Mouse (Mus musculus): ENCODE measurements around the gene Creg2.
A peak's percentile ranks its signal among the peaks of the same experiment; 100 is the strongest.

Creg2 gene

GRCm38 (mm10) chr1:39653028-39653427 lies 1.8 kb upstream of the Creg2 start:
- DNase-seq (ENCODE audit: low read depth, low spot score), result no peak

DNA sequence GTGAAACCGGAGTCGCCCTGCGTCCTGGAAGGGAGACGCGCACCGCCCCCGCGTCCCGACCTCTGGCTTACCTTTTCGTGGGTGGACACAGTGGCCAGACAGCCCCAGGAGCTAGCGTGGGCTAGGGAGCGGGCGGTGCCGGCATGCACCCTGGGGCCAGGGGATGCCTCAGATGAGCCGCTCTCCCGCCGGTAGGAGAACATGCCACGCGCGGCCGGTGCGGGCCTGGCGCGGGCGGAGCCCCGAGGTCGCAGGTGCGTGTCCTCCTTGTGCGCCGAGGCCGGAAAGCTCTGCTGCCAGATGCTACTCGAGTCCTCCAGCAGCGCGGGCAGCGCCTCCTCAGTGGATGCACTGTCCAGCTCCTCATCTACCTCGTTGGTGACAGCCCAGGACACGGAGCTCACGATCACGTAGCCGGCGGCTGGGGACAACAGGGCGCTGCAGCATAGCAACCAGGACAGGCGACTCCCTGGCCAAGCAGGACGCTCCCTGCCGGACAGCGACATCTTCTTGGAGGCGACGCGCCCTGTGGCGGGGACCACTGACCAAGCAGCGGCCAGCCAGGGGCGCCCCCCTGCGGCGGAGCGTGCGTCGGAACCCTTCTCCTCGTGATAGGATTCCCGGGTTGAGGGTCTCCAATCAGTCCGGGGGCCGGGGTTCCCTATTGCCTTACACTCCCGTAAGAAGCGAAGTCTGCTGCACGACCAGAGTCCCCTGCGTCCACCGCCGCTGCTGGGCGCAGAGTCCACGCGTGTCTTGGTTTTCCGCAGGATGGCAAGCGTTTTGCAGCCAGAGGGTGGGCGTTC lies 636 bp downstream of the Creg2 start:
- no peak for DNase-seq (ENCODE audit: low read depth, low spot score)

GRCm38 (mm10) chr1:39649691-39650434 lies 1.4 kb downstream of the Creg2 start:
- no peak for DNase-seq (ENCODE audit: low read depth, low spot score)

DNA sequence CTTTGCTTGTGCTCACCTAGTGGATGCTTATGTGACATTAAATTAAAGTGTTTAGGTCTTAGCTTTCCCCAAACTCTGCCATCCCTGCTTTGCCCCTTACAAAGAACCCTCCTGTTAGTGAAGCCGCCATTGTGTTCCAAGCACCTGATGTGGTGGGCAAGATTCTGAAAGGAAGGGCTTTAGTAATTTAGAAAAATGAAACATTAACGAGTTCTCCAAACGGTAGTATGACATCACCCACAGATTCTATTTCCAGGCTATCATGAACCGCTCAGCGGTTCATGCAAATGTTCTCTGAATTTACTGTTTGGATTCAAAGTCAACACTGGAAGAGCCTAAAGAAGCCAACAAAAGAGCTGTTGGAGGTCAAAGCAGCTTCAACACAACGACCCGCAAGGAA lies 2.7 kb downstream of the Creg2 start:
- DNase-seq (ENCODE audit: low read depth, low spot score), result peak; percentile 68

- peak; percentile 48 for DNase-seq (ENCODE audit: low read depth, low spot score)
Observed at GRCm38 (mm10) chr1:39645905-39646759, 5.1 kb downstream of the Creg2 start.

- no peak for DNase-seq (ENCODE audit: low read depth, low spot score)
Observed at GRCm38 (mm10) chr1:39644333-39644732, 6.9 kb downstream of the Creg2 start.

DNA sequence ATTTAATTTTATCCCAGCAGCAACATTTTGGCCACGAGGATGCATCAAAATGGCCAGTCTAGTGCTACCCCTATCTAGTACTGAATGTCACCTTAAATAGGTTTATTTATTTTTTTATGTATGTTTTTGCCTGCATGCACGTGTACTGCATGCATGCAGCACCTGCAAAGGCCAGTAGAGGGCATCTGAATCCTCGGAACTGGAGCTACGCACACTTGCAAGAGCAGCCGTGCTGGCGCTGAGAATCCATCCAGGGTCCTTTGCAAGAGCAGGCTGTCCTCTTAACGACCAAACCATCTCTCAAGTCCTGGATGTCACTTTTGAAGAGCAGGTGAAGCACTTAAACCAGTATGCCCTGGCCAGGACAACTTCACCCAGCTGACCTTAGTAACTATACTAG lies 9.6 kb downstream of the Creg2 start:
- DNase-seq (ENCODE audit: low read depth, low spot score), result peak; percentile 25

- no peak for DNase-seq (ENCODE audit: low read depth, low spot score)
Observed at GRCm38 (mm10) chr1:39637139-39637538, 14.1 kb downstream of the Creg2 start.

DNA sequence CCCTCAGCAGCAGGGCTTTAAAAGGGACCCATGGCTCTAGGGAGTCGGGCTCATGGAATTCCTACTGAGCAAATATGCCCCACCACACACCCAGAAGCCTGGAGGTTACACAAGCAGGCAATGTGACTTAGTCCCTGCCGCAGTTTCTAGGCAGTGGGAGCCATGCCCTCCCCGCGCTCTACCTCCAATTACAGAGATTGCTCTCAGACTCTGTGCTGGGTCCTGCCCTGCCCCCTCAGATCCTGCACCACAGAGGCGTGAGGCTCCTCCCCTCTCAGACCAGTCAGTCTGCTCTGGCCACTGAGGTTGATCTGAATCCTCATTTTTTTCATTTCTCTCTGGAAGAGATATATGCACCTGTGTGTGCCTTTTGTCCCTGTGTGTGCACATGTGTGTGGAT lies 14.6 kb downstream of the Creg2 start:
- DNase-seq (ENCODE audit: low read depth, low spot score), result no peak

DNA sequence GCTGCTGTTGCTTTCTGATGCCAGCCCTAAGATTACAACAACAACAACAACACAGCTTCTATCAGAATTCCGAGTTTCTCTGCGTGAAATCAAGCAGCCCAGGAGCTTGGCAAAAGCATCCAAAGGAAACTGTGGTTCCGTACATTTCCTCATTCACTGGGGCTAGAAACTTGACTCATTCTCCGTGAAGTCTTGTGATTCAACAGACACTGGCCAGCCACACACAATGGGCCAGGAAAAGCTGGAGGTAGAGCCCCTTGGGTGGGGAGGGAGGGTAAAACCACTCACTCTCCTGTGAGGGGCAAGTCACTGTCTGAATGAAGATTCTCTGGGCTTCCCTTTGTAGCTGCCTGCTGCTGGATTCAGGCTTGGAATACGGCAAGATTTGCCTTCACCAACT lies 15.1 kb downstream of the Creg2 start:
- DNase-seq (ENCODE audit: low read depth, low spot score), result no peak

DNA sequence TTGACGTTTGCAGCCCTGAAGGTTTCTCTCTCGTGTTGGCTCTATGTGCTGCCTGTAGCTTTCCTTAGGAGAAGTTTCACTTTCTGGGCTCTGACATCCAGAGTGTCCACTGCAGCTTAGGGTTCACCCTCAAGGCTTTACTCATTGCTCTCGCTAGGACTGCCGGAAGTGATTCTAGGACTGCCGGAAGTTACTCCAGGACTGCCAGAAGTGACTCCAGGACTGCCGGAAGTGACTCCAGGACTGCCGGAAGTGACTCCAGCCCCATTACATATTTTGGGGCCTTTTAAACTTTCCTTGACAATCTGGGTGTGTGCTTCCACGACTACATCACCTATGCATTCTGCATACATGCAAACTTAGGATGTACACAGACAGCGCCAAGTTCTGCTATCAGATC lies 22.7 kb downstream of the Creg2 start:
- no peak for DNase-seq (ENCODE audit: low read depth, low spot score)

- no peak for DNase-seq (ENCODE audit: low read depth, low spot score)
Observed at GRCm38 (mm10) chr1:39625491-39625890, 25.8 kb downstream of the Creg2 start.

DNA sequence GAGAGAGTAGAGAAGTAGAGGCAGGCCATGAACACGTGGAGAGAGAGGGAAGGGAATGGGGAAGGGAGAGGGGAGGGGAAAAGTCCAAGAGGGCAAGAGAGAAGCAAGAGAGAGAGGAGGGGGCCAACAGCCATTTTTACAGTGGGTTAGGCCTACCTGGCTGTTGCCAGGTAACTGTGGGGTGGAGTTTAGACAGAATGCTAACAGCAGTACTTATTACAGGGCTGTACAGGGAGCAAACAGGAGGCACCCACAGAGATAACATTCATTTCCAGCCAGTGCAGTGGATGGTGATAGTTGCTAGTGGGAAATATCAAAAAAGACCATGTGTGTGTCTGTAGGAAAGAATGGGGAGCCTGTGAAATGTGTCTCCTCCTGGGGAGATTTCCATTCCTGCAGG lies 27.5 kb downstream of the Creg2 start:
- no peak for DNase-seq (ENCODE audit: low read depth, low spot score)

DNA sequence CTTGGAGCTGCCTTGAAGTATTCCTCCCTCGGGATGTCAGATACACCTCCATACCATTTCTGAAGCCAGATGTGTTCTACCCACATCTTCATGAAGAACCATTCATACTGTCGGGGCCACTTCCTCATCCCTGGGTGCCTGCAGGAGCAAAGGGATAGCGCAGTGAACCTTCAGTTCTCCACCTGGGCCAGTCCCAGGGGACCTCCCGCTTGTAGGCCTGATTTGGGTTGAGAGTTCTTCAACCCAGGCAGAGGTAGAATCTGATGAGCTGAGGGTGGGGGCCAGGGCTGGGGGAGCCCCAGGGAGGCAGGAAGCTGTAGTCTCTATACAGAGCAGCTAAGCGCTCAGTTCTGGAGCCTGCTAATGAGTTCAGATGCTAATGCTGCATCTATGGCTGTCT lies 28.2 kb downstream of the Creg2 start:
- DNase-seq (ENCODE audit: low read depth, low spot score), result peak; percentile 53

DNA sequence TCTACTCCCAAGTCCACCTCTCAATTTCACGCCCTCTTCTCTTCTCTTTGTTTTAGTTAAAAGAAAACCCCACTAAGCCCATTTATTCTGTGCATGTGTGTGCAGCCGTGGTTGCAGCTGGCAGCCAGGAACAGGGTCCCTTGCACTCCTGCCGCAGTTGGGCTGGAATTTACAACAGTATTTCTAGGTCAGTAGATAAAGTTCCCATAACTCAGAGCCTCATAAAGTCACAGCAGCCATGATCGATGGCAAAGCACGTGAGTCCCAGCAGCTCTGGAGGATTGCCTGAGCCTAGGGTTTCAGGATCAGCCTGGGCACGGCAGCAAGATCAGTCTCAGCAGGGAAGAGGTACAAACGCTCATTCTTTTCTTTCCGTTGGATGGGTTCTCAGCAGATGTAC lies 32.8 kb downstream of the Creg2 start:
- DNase-seq (ENCODE audit: low read depth, low spot score), result no peak

GRCm38 (mm10) chr1:39615526-39615925 lies 35.7 kb downstream of the Creg2 start:
- no peak for DNase-seq (ENCODE audit: low read depth, low spot score)

DNA sequence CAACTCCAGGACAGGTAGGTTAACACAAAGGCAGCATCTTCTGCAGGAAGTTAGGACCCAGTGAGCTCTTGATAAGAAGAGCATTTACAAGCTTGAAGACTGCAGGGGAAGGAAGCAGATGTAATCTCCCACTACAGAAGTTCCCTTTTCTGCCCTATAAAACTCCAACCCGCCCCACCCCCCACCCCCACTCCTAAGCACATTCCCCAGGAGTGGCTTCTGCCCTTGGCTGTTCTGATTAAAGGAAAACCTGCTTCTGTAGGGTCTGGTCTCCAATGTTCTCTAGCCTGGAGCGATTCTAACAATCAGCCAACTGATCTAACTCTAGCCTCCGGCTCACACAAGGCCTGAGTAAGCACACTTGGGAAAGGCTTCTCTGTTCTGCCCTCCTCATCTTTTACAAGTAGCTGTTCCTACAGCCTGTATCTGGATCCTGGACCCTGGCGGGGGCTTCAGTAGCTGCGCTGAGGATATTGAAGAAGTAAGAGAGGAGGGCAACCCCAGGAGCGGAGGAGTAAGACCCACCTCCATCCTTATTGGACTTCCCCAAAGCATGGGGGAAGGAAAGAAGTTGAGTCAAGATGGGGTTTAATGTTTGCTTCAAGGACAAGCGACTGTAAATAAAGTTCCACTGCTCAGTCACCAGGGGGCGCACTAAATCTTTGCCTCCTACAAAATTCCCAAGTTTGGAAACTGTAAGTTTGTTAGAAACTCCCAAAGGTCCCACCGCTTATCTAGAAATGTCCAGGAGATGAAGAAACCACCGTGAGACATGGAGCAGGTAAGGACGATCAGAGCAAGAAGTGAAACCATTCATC lies 36.6 kb downstream of the Creg2 start:
- DNase-seq (ENCODE audit: low read depth, low spot score), result peak; percentile 53

DNA sequence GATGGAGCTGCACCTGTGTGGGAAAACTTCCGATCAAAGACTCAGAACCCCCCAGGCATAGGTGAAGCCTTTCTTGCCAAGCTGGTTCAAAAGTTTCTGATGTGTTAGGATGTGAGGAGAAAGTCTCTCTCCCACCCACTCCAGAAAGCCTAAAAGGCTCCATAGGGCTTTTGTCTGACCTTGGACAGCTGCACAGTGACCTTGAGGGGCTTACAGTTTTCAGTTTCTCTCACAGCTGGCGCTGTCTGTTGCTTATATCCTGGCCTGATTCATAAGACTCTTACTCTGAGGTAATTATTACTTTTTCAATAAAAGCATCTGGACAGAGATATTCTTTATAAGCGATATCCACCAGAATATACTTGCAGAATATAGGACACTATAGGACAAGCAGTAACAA lies 38.2 kb downstream of the Creg2 start:
- DNase-seq (ENCODE audit: low read depth, low spot score), result no peak

DNA sequence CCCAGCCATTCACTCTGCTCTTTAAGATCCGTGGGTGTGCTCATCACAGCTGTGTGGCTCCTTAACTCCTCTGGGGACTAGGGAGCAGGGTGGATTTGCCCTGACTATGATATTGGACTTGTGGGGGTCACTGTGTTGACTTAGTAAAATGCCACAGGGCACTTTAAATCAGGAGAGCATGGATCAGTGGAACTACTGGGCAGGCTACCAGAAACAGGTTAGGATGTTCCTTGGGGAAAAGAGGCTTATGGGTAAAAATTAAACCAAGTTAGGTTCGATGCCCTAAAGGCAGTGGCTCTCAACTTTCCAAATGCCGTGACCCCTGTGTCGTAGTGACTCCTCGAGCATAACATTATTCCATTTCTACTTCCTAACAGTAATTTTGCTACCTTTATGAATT lies 38.8 kb downstream of the Creg2 start:
- DNase-seq (ENCODE audit: low read depth, low spot score), result no peak

DNA sequence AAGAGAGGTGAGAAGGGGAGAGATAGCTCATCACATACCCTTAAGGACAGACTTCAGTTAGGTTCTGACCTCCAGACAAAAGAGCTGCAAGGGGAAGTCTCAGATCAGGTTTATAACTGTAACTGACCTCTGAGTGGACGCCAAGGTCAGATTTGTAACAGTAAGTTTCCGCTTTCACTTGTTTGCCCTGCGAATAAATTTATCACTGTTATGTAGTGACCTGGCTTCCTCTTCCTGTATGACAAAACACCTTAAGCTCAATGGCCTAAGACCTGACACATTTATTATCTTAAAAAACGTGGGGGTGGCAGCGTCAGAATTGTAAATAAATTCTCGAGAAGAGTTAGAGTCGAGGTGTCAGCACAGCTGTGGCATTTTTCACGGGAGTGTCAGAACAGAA lies 42.7 kb downstream of the Creg2 start:
- DNase-seq (ENCODE audit: low read depth, low spot score), result peak; percentile 28

GRCm38 (mm10) chr1:39602477-39602876 lies 48.8 kb downstream of the Creg2 start:
- no peak for DNase-seq (ENCODE audit: low read depth, low spot score)
